Mouse (Mus musculus) lung, adult 18-20 months (tissue): ENCODE measurements around the gene Mgll.

Experiments
- DNase-seq, 2 experiments: peaks; one replicate each; pipeline ENCODE4 v3.0.0; 2022; ENCODE audit warnings: mixed read lengths in 2 of 2

Gene Mgll

DNA sequence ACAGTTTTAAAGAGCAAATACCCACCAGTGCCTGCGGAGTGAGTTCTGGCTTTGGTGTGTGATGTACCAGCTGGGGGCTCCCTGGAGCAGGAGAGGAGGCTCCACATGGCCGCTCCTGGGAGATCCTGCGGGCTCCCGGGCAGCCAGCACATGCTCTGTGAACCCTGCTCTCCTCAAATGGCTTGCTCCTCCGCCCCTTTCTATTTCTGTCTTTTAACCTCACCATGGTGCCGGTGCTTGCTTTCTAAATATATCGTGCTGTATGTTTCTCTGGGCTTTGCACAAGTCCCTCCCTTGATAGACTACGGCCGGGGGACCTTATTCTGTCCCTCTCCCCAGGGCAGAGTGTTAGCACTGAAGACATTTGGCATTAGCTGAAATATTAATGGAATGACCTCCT lies 133.0 kb downstream of the Mgll start:
- no peak for DNase-seq

DNA sequence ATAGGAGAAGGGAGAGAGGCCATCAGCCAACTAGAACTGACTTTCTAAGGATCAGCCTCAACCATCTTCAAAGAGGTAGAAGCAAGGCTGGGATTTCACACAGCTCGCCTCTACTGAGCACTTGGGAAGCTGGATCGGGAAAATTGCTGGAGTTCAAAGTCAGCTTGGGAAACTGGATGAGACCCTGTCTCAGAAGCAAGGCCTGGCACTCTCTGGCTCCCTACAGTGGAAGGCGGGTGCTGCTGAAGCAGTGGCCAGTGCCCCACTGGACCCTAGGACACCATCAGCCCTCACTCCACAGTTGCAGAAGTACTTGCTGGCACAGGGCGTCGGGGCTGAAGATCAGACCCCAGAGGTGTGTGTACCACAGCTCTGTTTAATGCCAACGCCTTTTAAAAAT lies 133.6 kb downstream of the Mgll start:
- no peak for DNase-seq

DNA sequence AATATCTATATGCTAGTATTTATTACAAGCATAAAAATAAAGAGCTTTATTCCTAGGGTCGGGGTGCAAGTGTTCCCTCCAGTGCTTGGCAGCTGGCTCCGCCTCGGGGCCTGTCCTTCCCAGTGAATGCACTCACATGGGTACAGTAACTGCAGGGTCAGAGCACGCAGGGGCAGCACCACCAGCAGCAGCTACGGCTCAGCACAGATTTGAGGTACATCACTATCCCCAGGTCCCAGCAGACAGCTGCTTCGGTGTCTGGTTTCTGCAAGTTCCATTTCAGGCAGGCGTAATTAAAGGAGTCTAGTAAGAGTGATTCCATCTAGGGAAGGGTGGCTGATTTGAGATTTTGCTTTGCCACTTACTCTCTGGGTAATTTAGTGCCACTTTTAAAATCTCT lies 134.1 kb downstream of the Mgll start:
- no peak for DNase-seq

DNA sequence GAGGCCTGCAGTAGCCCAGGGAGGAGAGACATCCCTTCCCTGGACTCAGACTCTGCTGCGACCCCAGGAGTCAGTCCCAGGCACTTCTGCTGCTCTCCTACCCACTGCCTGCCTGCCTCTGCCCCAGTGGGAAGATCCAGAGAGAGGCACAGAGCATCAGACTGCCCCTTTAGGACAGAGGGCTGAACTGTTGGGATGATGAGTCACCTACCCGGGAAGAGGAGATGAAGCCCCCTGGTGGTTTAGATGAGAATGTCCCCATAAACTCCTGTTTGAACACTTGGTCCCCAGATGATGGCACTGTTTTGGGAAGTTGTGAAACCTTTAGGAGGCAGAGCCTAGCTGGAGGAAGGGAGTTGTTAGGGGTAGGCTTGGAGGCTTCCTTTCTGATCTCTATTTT lies 136.7 kb downstream of the Mgll start:
- peak in 1 of 2 experiments; percentile 38 for DNase-seq

DNA sequence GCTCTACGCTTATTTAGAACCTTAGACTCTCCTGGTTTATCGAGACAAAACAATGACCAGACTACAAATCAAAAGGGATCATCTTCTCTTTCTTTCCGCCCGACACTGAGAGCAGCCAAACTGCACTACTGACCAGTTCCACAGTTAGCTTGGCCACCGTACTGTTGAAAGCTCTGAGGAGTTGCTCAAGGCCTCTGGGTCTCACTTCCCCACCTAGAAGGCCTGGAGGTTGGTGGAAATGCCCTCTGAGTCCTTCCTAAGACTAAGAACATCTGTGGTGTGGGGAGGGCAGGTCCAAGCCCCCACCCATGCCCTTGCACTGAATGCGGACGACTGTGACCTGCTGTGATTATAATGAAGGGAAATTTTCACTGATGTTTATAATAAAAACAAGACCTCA lies 141.5 kb downstream of the Mgll start:
- no peak for DNase-seq

DNA sequence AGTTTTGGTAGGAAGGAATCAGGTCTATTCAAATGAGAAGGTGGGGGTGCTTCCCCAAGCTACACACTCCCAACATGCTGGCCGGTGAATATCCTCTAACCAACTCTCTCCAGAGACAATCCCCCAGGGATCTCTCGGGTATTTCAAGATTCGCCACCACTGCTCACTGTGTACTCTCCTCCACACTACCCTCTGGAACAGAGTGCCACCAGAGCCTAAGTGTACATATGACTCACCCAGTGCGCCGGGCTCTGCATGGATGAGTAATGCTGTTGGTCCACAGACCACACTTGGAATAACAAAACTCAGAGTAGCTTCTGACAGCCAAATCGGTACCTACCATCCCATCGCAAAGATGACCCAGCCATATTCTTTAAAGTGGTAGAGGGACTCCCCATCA lies 145.2 kb downstream of the Mgll start:
- DNase-seq = no peak

DNA sequence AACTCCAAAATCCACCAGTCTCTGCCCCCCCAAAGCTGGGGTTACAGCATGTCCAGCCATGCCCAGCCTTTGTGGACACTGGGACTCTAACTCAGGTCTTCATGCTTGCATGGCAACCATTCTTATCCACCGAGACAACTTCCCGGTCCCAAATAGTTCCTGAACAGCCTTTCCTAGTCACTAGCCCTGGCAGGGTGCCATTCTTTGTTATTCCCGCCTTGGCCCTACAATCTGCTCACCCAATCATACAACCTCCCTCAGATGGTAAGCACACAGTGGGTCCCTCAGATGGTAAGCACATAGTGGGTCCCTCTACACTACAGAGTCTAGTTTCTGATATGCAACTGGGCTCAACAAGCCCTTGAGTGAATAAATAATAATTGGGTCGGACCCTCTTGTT lies 146.4 kb downstream of the Mgll start:
- no peak for DNase-seq

DNA sequence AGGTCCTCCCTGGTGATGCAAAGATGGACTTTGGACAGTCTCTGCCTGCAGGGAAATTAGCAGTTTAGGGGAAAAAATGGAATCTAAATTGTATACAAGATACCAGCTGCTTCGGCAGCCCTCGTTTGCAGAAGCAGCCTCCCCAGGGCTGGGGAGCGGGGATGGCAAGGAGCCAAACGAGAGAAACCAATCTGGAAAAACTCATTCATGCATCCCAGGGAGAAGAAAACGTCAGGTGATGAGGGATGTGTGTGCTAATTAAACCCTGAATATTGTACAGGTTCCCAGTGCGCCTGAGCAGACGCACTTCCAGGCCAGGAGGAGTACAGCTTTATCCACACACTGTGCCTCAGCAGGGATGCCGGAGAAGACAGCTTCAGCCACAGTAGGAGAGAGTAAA lies 147.3 kb downstream of the Mgll start:
- no peak for DNase-seq

DNA sequence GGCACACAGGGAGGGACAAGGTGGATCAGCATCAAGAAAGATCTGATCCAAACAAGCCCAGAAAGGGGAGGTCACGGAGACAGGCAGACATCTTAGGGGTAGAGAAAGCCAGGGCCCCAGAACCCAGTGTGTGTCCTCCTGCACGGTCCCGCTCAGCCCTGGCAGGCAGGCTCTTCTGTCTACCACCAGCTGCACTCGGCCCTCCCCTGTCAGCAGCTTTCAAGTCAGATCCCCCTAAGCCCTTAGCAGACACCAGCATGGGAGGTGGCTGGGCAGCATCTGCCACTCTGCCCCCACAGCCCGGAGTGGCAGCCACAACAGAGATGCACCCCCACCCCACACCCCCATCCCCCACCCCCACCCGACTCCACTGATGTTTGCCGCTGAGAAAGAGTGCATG lies 148.6 kb downstream of the Mgll start:
- DNase-seq = no peak

DNA sequence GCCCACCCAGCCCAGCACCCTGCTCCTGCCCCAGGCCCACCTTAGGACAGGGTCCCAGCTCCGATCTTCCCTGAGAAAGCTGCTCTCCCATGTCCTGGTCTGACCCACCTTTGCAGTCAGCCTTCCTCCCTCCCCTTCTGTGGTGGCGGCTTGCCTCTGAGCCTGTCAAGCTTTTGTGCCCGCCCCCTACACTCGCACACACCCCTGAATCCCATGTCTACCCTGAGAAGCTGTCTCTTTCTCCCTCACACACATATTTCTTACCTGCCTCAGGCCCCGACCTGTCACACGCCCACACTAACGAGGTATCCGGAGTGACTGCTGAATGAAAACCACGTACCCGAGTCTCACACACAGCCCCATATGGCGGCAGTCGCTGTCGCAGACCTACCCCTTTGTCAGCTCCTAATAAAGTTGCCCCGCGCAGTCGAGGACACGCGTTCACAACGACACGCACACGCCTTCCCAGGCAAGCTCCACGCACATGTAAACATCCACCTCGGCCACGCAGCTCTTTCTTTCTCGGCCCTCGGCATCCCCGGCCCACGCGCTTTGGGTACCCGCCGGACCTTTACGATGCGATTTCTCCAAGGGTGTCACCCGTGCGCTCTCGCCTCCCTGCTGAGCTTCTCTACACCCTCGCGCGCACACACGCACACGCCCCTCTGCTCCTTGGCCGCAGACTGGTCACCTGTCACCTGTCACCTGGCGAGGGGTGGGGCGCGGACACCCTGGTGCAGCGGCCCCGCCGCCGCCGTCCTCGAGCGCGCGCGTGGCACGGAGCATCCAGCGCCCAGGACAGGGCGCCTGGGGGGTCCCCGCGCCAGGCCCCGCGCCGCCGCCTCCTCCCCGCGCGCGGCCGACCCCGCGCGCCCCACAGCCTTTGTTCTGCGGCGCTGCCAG lies 150.0 kb downstream of the Mgll start:
- DNase-seq = no peak

DNA sequence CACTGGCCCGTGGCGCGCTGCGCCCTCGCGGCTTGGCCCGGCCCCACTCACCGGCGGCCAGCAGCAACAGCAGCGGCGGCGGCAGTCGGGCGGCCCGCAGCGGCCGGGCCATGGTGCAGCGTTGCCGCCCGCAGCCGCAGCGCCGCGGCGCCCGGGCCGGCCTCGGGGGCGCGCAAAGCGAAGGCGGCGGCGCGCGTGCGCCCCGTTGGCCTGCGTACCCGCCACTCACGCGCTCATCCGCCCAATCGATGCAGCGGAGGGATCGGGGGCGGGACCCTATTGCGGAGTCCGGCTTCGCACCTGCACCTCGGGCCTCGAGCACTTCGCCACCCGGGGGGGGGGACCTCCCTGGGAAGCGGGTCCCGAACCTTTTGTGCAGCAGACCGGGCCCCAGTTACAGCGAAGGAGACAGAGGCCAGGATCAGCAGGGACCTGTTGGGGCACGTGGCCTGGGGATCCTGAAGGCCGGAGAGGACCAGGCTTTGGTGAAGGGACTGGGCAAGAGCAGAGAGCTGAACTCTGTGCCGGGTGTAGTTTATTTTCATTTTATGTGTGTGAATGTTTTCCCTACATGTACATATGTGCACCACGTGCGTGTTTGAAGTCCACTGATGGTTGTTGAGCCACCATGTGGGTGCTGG lies 150.8 kb downstream of the Mgll start, which contains the start of gene Podxl2:
TSS of gene Podxl2 (minus strand) at position 177 of the 641 bp plus-strand sequence.
- peak in 1 of 2 experiments; percentile 14 for DNase-seq
